Mouse (Mus musculus) megakaryocyte, embryonic 14.5 days (primary cell): ENCODE results near the gene Magi2.

Experiments used
- FLI1 ChIP-seq: IDR thresholded peaks from 2 replicates; pipeline ENCODE4 v1.6.1; 2012; ENCODE audit warnings: low read length, inconsistent platforms, mixed read lengths
- GATA1 ChIP-seq: IDR thresholded peaks from 3 replicates; pipeline ENCODE4 v1.6.1; 2012; ENCODE audit warnings: mixed read lengths, low read length, inconsistent platforms, borderline replicate concordance

- TF ChIP-seq GATA1, result no peak
- no peak for TF ChIP-seq FLI1
These were observed 1014.7 kb downstream of the Magi2 start for GRCm38 (mm10) chr5:20241523-20241922.
